Mouse (Mus musculus) heart, embryonic 15.5 days (tissue): ENCODE measurements around the gene Vps39. TPM values are rescaled to one million over a fixed set of nuclear protein-coding genes. Genes with fewer than 3 reads are reported as not detected.

ENCODE experiments used
- ATAC-seq: fragments of 200-750 bp; cut with Nextera tagmentation; replicated peaks from 2 replicates; pipeline ENCODE4 v1.8.0; 2017; ENCODE audit warnings: low read depth, moderate TSS enrichment; ENCODE audit not compliant: insufficient number of reproducible peaks, insufficient read depth, low FRiP score
- H3K27ac ChIP-seq: fragments of 300-500 bp; sonication (generic); 2 replicates; pipeline ENCODE4 v1.5.1; 2015; ENCODE audit warnings: mild to moderate bottlenecking, inconsistent platforms
- H3K27me3 ChIP-seq: fragments of 300-500 bp; sonication (generic); 2 replicates; pipeline ENCODE4 v1.6.1; 2015; ENCODE audit warnings: inconsistent platforms
- H3K36me3 ChIP-seq: fragments of 300-500 bp; sonication (generic); 2 replicates; pipeline ENCODE4 v1.6.1; 2015; ENCODE audit warnings: mild to moderate bottlenecking, inconsistent platforms
- H3K4me1 ChIP-seq: fragments of 300-500 bp; sonication (generic); replicated peaks from 2 replicates; pipeline ENCODE4 v1.6.1; 2015; ENCODE audit warnings: inconsistent platforms
- H3K4me2 ChIP-seq: fragments of 300-500 bp; sonication (generic); 2 replicates; pipeline ENCODE4 v1.6.1; 2015; ENCODE audit warnings: inconsistent platforms, mild to moderate bottlenecking, moderate library complexity
- H3K4me3 ChIP-seq: fragments of 300-500 bp; sonication (generic); 2 replicates; pipeline ENCODE4 v1.5.1; 2015; ENCODE audit warnings: mild to moderate bottlenecking, inconsistent platforms
- H3K9ac ChIP-seq: fragments of 300-500 bp; sonication (generic); 2 replicates; pipeline ENCODE4 v1.6.1; 2015; ENCODE audit warnings: mild to moderate bottlenecking, inconsistent platforms
- H3K9me3 ChIP-seq: fragments of 300-500 bp; sonication (generic); replicated peaks from 2 replicates; pipeline ENCODE4 v1.6.1; 2016; ENCODE audit warnings: inconsistent platforms
- WGBS: fragments of 180-500 bp; shearing (Covaris S2); methylation state at CpG from one replicate; pipeline ENCODE4 v1.1.7; 2015; ENCODE audit warnings: mixed read lengths; 5-methylcytosine and 5-hydroxymethylcytosine counted together
- polyA plus RNA-seq: library from polyadenylated mRNA; unstranded; fragments of >200 nt; fragmentation: Nextera tagmentation; extraction: Ambion mirVana; gene quantifications from 2 replicates; pipeline ENCODE4 v1.2.1, GENCODE M21; 2015

The Vps39 gene
- 14.8 and 19.1 TPM in 2 replicates for polyA plus RNA-seq

DNA sequence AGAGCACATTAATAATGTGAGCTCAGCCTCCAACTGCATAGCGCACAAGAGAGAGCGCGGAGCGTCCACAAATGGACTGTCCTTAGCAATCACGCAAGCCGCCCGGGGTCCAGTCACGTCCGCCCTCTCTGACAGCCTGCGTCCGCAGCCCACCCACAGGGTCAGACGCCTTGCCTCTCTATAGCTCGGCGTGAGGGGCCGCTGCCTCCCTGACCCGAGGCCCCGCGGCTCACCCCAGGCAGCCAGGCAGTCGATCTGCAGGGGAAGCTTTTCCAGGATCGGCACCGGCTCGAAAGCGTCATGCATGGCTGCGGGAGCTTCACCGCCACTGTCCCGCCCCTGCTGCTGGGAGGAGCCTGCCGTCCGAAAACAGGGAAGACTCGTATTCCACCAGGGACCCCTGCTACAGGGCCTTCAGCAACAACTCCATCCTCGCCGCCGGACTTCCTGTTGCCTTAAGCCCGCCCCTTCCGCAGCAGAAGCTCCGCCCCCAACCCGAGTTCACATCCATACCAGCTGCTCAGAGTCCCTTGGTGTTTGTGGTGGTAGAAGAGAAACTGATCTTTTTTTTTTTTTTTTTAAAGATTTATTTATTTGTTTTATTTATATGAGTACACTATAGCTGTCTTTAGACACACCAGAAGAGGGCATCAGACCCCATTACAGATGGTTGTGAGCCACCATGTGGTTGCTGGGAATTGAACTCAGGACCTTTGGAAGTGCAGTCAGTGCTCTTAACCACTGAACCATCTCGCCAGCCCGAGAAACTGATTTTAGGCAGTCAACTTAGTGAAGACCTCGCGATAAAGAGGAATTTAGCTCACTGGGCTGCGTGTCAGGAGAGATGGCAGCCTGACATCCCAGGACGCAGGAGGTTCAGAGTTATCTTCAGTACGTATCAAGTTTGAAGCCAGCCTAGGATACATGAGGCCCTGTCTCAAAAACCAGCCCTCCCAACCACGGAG, at the start of gene Vps39:
Gene Vps39 (minus strand): TSS at position 456 of the 965 bp plus-strand sequence.
- peak within 1 kb of the TSS; percentile 73 for H3K4me2 ChIP-seq

DNA sequence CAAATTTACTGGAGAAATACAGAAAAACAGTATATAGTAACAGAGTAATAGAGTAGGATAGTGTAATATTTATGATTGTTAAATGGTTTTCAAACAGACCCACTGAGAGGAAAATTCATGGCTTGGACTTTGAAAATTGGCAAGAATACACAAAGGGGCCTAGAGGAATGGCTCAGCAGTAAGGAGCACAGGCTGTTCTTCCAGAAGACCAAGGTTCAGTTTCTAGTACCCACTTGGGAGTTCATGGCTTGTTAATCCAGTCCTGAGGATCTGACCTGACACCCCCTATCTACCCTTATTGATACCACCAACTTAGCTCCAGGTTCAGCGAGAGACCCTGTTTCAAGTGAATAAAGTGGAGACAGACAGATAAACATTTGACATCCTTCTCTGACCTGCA, 45.0 kb upstream of the Vps39 start:
- Histone ChIP-seq H3K4me1 (peaks cover 7% of the 10 kb centered on the region), H3K9ac (no peak overlapping the region), H3K27me3 (no peaks in the 10 kb centered on the region), H3K9me3 (no peaks in the 10 kb centered on the region), H3K4me3 (no peak overlapping the region), H3K27ac (no peak overlapping the region), H3K36me3 (peaks cover 37% of the 10 kb centered on the region), H3K4me2 (no peak overlapping the region)
- no peak for ATAC-seq
- WGBS, result 81% methylated on average over 1 of the region's 1 CpGs

More for the DNA sequence above, at the start of gene Vps39:
- Histone ChIP-seq H3K4me3 (peak within 1 kb of the TSS; percentile 99), H3K9me3 (no peaks in the 10 kb centered on the region), H3K27ac (peak within 1 kb of the TSS; percentile 77), H3K27me3 (no peaks in the 10 kb centered on the region), H3K9ac (peak within 1 kb of the TSS; percentile 88), H3K4me1 (peaks cover 12% of the 10 kb centered on the region), H3K36me3 (peaks cover 42% of the 10 kb centered on the region)
- WGBS, result 11% methylated on average over 44 of the region's 44 CpGs
- ATAC-seq, result peak; percentile 88

GRCm38 (mm10) chr2:120392406-120392805, 39.5 kb upstream of the Vps39 start:
- no peaks in the 10 kb centered on the region for H3K27me3 ChIP-seq
- H3K9me3 ChIP-seq, result no peaks in the 10 kb centered on the region
- H3K36me3 ChIP-seq, result peaks cover 61% of the 10 kb centered on the region
- H3K9ac ChIP-seq, result no peak overlapping the region
- ATAC-seq, result no peak
- H3K27ac ChIP-seq, result no peak overlapping the region
- no peaks in the 10 kb centered on the region for H3K4me1 ChIP-seq
- H3K4me3 ChIP-seq, result no peak overlapping the region
- H3K4me2 ChIP-seq, result no peak overlapping the region

GRCm38 (mm10) chr2:120390934-120391333, 38.0 kb upstream of the Vps39 start:
- H3K9ac ChIP-seq, result no peak overlapping the region
- ATAC-seq, result no peak
- no peaks in the 10 kb centered on the region for H3K4me1 ChIP-seq
- WGBS, result 77% methylated on average over 1 of the region's 1 CpGs
- H3K27ac ChIP-seq, result no peak overlapping the region
- H3K4me3 ChIP-seq, result no peak overlapping the region
- H3K36me3 ChIP-seq, result peaks cover 55% of the 10 kb centered on the region
- H3K9me3 ChIP-seq, result no peaks in the 10 kb centered on the region
- no peak overlapping the region for H3K4me2 ChIP-seq
- H3K27me3 ChIP-seq, result no peaks in the 10 kb centered on the region

- Histone ChIP-seq H3K9ac (no peak overlapping the region), H3K4me2 (no peak overlapping the region), H3K27ac (no peak overlapping the region), H3K36me3 (peaks cover 58% of the 10 kb centered on the region), H3K9me3 (no peaks in the 10 kb centered on the region), H3K27me3 (no peaks in the 10 kb centered on the region), H3K4me1 (no peaks in the 10 kb centered on the region), H3K4me3 (no peak overlapping the region)
- ATAC-seq, result no peak
- WGBS, result 61% methylated on average over 3 of the region's 3 CpGs
Measured at GRCm38 (mm10) chr2:120389376-120389775, 36.4 kb upstream of the Vps39 start.

DNA sequence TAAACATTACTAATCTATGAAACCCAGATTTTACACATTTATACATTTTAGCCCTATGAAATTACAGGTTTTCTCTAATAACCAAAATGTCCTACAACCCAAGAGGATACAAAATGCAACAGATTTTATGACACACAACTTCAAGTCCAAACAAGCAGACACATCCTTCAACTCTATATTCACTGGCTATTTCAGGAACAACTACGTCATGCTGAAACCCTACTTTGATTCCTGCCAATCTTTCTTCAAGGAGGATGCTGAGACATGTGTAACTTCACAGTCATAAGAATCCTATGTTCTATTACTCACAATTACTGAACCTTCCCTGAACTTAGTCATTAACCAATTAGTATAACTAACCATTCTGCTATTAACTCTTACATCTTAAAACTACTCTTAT, 34.4 kb upstream of the Vps39 start:
- no peak for ATAC-seq
- no peaks in the 10 kb centered on the region for H3K27me3 ChIP-seq
- H3K4me3 ChIP-seq, result no peak overlapping the region
- H3K9me3 ChIP-seq, result no peaks in the 10 kb centered on the region
- H3K9ac ChIP-seq, result no peak overlapping the region
- 76% methylated on average over 1 of the region's 1 CpGs for WGBS
- H3K36me3 ChIP-seq, result peaks cover 56% of the 10 kb centered on the region
- H3K4me2 ChIP-seq, result no peak overlapping the region
- H3K4me1 ChIP-seq, result no peaks in the 10 kb centered on the region
- H3K27ac ChIP-seq, result no peak overlapping the region

DNA sequence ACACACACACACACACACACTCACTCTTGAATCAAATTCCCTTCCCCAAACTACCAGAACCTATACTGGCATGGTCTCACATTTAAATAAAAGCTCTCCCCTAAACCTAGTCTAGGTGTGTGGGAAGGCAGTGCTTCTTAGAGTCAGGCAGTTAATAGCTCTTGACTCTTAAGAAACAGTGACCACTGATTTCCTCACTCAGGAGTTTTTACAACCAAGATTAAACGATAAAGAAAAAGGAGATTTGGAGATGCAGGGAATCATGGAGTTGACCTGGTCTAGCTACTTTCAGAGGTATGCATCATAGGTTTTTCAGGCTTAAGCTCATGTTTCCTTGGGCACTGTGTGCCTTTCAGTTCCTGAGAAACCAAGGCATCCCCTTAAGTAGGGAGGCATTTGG, 33.3 kb upstream of the Vps39 start:
- 88% methylated on average over 1 of the region's 1 CpGs for WGBS
- no peak for ATAC-seq
- Histone ChIP-seq H3K4me2 (no peak overlapping the region), H3K9ac (no peak overlapping the region), H3K9me3 (no peaks in the 10 kb centered on the region), H3K27ac (no peak overlapping the region), H3K36me3 (peaks cover 65% of the 10 kb centered on the region), H3K27me3 (no peaks in the 10 kb centered on the region), H3K4me1 (no peaks in the 10 kb centered on the region), H3K4me3 (no peak overlapping the region)

DNA sequence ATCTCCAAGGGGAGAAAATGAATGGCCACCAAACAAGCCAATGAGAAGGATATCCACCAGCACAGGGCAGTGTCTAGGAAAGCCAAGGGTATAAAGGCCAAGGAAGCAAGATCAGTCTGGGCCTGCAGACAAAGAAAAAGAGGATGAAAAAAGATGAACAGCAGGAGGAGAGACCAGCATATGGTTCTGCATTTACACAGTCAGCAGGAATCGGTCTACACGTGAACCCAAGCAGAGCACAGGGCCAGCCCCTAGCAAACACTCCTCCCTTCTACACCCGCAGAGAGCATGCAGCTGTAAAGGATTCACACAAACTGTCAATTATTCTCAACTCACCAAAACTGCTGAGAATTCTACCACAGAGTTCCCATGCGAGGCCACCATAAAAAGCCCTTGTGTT, 20.9 kb upstream of the Vps39 start:
- Histone ChIP-seq H3K36me3 (peaks cover 69% of the 10 kb centered on the region), H3K9me3 (no peaks in the 10 kb centered on the region), H3K4me2 (no peak overlapping the region), H3K27ac (no peak overlapping the region), H3K4me1 (no peaks in the 10 kb centered on the region), H3K4me3 (no peak overlapping the region), H3K9ac (no peak overlapping the region), H3K27me3 (no peaks in the 10 kb centered on the region)
- 87% methylated on average over 4 of the region's 4 CpGs for WGBS
- no peak for ATAC-seq

DNA sequence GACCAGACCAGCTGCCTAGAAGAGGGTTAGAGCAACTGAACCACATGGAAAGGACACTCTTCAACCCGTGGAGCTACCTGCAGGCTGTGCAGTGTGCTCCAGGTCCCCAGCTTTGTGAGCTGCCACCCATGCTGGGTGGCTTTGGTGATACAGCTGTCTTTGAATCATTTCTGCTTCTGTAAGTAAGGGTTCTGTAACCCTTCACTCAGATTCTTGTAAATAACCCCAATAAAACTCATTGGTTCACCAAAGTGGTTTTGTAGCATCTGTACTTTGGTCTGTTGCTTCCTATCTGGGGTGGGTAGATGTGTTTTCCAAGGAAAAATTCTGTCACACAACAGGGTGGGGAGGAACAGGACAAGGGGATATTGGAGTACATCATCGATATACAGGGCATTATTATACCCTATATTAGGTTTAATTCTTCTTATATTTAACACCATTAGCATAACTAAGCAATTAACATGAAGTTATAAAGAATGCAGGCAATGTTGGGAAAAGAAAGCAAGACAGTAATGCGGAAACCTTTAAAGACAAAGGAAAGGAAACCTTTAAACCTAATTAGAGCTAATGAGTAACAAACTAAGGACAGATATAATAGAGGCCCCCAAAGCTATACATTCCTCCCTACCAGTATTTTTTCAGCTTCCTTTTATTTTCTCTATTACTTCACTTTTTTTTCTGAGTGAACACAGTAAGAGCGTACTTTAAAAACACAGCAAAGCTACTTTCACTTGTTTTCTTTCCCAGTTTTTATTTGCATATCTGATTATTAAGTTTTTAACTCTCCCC, 14.7 kb upstream of the Vps39 start:
- Histone ChIP-seq H3K27me3 (no peaks in the 10 kb centered on the region), H3K4me1 (no peaks in the 10 kb centered on the region), H3K4me3 (no peak overlapping the region), H3K9me3 (no peaks in the 10 kb centered on the region), H3K36me3 (peaks cover 76% of the 10 kb centered on the region), H3K4me2 (no peak overlapping the region), H3K27ac (no peak overlapping the region), H3K9ac (no peak overlapping the region)
- ATAC-seq, result no peak
- WGBS, result 88% methylated on average over 4 of the region's 4 CpGs

DNA sequence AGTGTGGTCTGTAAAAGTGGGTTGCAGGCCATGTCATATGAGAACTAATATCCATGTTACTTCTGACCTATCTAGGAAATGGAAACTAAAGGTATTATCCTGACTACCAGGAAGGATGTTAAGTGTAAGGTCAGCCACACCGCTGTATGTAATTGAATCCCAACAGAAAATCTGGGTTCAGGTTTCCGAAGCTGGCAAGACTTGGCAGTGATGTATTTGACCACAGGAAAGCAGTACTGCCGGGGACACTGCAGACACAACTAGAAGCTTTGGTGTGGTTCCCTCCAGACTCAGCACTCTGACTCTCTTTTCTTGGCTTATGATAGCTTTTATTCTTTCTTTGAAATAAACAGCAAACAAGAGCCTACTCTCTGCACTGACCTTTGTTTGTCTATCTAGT, 13.6 kb upstream of the Vps39 start:
- Histone ChIP-seq H3K9ac (no peak overlapping the region), H3K36me3 (peaks cover 76% of the 10 kb centered on the region)
- no peak for ATAC-seq

GRCm38 (mm10) chr2:120360425-120360824, 7.5 kb upstream of the Vps39 start:
- 82% methylated on average over 1 of the region's 1 CpGs for WGBS
- Histone ChIP-seq H3K4me1 (no peaks in the 10 kb centered on the region), H3K9me3 (no peaks in the 10 kb centered on the region), H3K9ac (no peak overlapping the region), H3K4me3 (no peak overlapping the region), H3K27me3 (no peaks in the 10 kb centered on the region), H3K27ac (no peak overlapping the region), H3K36me3 (peaks cover 74% of the 10 kb centered on the region), H3K4me2 (no peak overlapping the region)
- ATAC-seq, result no peak

More for the DNA sequence above, 13.6 kb upstream of the Vps39 start:
- no peak overlapping the region for H3K27ac ChIP-seq
- no peaks in the 10 kb centered on the region for H3K27me3 ChIP-seq
- H3K9me3 ChIP-seq, result no peaks in the 10 kb centered on the region
- H3K4me1 ChIP-seq, result no peaks in the 10 kb centered on the region
- 90% methylated on average over 3 of the region's 3 CpGs for WGBS
- no peak overlapping the region for H3K4me2 ChIP-seq
- H3K4me3 ChIP-seq, result no peak overlapping the region
